Mouse (Mus musculus) testis, adult 2 months (tissue): ENCODE measurements around the gene 1700001J03Rik. TPM values are rescaled to one million over a fixed set of nuclear protein-coding genes. Genes with fewer than 3 reads are reported as not detected.

Source experiments
- H3K27ac ChIP-seq: fragments of 200-500 bp; 2 replicates; pipeline ENCODE4 v1.5.1; 2012; ENCODE audit warnings: low read depth, low read length; ENCODE audit not compliant: control insufficient read depth, insufficient read depth
- H3K27me3 ChIP-seq: fragments of 200-500 bp; 2 replicates; pipeline ENCODE4 v1.6.1; 2012; ENCODE audit warnings: mild to moderate bottlenecking, low read length, moderate library complexity; ENCODE audit not compliant: control insufficient read depth, insufficient read depth
- H3K36me3 ChIP-seq: fragments of 200-500 bp; 2 replicates; pipeline ENCODE4 v1.6.1; 2012; ENCODE audit warnings: mild to moderate bottlenecking, low read length; ENCODE audit not compliant: control insufficient read depth, insufficient read depth
- H3K4me1 ChIP-seq: fragments of 200-500 bp; 2 replicates; pipeline ENCODE4 v1.6.1; 2012; ENCODE audit warnings: low read length; ENCODE audit not compliant: control insufficient read depth, insufficient read depth
- H3K4me3 ChIP-seq: fragments of 200-500 bp; 2 replicates; pipeline ENCODE4 v1.5.1; 2012; ENCODE audit warnings: low read depth, mild to moderate bottlenecking, low read length, moderate library complexity, mixed read lengths; ENCODE audit not compliant: control insufficient read depth
- CTCF ChIP-seq: fragments of 200-500 bp; IDR thresholded peaks from 2 replicates; pipeline ENCODE4 v1.5.1; 2012; ENCODE audit warnings: low read depth, mild to moderate bottlenecking, inconsistent platforms, low read length, moderate library complexity; ENCODE audit not compliant: control insufficient read depth, insufficient read depth, insufficient replicate concordance
- POLR2A ChIP-seq: fragments of 200-500 bp; IDR thresholded peaks from 2 replicates; pipeline ENCODE4 v1.6.1; 2012; ENCODE audit warnings: low read depth, mild to moderate bottlenecking, inconsistent platforms, low read length, moderate library complexity; ENCODE audit not compliant: control insufficient read depth
- polyA plus RNA-seq: library from polyadenylated mRNA; depleted of rRNA; stranded (reverse); fragments of >200 nt; gene quantifications from 2 replicates; pipeline ENCODE4 v1.2.3, GENCODE M21; 2012

The 1700001J03Rik gene
- polyA plus RNA-seq, 1 experiment = 471 TPM

DNA sequence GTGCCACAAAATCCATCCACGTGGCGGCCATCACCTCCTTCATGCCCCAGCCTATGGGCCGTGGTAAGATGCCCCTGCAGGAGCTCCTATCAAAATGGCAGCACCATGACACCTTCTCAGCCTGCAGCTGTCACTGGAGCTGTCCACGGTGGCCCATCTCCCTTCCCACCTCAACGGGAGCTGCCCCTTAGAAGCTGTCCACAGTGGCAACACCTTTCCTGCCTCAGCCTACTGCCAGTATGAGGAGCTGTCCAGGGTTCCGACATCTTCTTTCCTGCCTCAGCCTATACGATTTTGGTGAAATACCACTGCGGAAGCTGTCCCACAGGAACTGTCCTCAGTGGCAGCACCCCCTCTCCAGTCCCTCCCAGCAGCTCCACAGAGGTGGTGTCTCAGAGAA lies 42.4 kb upstream of the 1700001J03Rik start:
- H3K27me3 ChIP-seq = no peaks in the 10 kb centered on the region
- H3K4me1 ChIP-seq = peaks cover 3% of the 10 kb centered on the region
- no peak overlapping the region for H3K4me3 ChIP-seq
- H3K27ac ChIP-seq = no peak overlapping the region
- TF ChIP-seq CTCF (no peak), POLR2A (no peak)
- no peaks in the 10 kb centered on the region for H3K36me3 ChIP-seq

DNA sequence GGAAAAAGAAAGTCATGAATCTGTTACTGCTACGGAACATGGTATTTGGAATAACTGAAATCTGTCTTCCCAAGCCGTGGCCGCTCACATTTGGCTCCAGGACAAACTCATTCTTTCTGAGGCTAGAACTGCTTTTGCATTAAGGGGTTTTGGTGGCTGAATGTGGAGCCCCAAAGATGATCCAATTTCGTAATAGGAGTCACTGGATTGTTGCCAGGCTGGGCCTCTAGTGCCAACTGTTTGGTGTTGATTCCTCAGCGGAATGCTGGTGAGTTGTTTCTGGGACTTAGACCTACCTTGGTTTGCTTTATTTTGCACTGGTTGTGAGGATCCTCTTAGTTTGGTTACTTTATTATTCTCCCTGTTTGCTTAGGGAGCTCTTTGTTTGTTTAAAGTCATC lies 38.7 kb upstream of the 1700001J03Rik start:
- H3K27ac ChIP-seq = no peak overlapping the region
- no peaks in the 10 kb centered on the region for H3K27me3 ChIP-seq
- TF ChIP-seq CTCF (no peak), POLR2A (no peak)
- H3K4me3 ChIP-seq = no peak overlapping the region
- no peaks in the 10 kb centered on the region for H3K36me3 ChIP-seq
- no peaks in the 10 kb centered on the region for H3K4me1 ChIP-seq

DNA sequence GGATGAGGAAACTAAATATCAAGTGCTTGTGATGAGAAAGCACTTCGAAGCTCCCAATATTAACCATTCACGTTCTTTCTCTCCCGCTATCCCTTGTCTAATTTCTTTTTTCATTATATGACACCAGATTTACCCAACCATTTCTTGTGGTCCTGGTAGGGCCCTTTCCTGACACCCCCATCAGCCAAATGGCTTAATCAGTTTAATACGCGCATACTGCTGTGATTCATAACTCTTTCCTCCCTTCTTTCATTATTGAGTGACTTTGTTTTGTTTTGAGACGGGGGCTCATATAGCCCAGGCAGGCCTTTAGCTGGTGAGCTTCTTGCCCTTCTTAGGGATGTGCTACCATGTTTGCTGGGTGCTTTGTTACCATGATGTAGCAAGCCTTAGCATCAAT lies 36.6 kb upstream of the 1700001J03Rik start:
- H3K27ac ChIP-seq = peak overlapping the region; percentile 96

DNA sequence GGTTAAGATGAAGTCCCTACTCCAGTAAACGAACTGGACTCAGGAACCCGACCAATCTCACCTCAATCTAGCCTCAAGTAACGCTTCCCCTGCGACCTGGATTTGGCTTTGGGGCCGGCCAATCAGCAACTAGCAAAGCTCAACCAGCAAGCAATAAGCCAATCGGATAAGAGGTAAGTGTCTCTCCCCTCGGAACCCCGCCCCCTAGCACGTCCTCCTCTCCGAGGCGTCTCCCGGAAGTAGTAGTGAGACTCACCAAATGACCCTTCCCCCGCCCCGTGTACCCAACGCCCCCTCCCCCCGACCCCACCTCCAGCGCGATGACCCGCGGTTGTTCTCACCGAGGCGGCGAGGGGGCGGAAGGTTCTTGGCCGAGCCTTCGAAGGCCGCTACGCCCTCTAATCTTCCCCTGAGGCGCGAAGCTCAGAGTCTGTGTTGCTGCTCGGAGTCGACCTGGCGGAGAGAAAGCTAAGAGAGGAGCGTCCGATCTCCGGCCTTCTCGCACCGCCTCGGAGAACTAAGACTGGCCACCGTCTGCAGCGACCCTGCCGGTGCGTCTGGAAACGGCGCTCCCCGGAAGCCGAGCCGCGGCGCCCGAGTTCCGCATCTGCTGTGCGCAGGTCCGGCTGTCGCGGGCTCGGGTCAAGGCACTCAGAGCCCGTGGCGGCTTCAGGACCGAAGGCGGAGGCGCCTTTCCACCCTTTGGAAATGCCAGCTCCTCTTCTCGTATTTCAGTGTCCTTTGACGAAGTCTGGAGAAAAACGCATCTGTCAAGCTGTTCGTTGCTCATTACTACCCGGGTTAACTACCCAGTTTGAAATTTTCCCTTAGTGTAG lies 36.0 kb upstream of the 1700001J03Rik start, which contains the start of gene Rnf6:
Rnf6 (minus strand) TSS at position 677 of the 836 bp plus-strand sequence.
- H3K36me3 ChIP-seq = no peaks in the 10 kb centered on the region
- no peak for TF ChIP-seq CTCF
- TF ChIP-seq POLR2A = peak; percentile 88
- H3K4me3 ChIP-seq = peak within 1 kb of the TSS; percentile 94
- no peaks in the 10 kb centered on the region for H3K27me3 ChIP-seq
- H3K27ac ChIP-seq = peak within 1 kb of the TSS; percentile 96
- no peaks in the 10 kb centered on the region for H3K4me1 ChIP-seq

More for the DNA sequence above, 36.6 kb upstream of the 1700001J03Rik start:
- no peaks in the 10 kb centered on the region for H3K36me3 ChIP-seq
- TF ChIP-seq CTCF (no peak), POLR2A (no peak)
- H3K27me3 ChIP-seq = no peaks in the 10 kb centered on the region
- H3K4me1 ChIP-seq = no peaks in the 10 kb centered on the region
- peak overlapping the region; percentile 94; the same call in 1 of the 2 replicates for H3K4me3 ChIP-seq

DNA sequence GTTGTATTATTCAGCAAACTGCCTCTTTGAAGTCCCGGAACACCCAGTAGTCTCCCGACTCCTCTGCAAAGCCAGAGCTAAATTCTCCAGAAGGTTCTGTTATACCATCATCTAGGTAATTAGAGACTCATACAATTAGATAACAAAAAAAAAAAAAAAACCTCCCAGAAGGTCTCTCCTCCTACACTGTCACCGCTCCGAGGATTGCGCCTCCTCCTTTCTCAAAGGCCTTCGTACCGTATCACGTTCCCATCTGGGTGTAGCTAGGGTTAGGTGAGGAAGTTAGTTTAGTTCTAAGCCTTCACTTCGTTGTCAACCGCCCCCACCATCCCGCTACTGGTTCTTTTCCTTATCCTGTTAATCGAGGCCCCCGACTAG lies 35.4 kb upstream of the 1700001J03Rik start:
- peak overlapping the region; percentile 80 for H3K27ac ChIP-seq

DNA sequence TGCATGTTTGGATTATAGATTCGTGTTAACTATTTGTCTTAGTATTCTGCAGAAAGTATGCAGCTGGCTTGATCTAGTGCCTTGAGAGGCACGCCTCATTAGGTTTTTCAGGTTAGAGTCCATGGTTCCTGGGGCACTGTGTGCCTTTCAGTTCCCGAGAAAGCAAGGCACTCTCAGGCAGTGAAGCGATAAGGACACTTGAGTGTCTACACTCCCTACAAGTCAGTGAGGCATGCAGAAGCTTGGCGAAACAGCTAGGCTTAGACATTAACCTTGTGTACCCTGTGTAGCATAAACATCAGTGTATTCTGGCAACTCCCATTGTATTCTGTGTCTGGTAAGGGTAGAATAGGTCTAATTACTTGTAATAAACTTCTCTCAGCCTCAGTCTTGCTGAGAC lies 20.4 kb upstream of the 1700001J03Rik start:
- H3K36me3 ChIP-seq = no peaks in the 10 kb centered on the region; the same call in none of the 2 replicates
- no peaks in the 10 kb centered on the region for H3K27me3 ChIP-seq
- TF ChIP-seq POLR2A (no peak), CTCF (no peak)

More for the DNA sequence above, 35.4 kb upstream of the 1700001J03Rik start:
- TF ChIP-seq POLR2A = no peak
- TF ChIP-seq CTCF = no peak
- Histone ChIP-seq H3K36me3 (no peaks in the 10 kb centered on the region), H3K4me3 (peak overlapping the region; percentile 86), H3K27me3 (no peaks in the 10 kb centered on the region), H3K4me1 (no peaks in the 10 kb centered on the region)

DNA sequence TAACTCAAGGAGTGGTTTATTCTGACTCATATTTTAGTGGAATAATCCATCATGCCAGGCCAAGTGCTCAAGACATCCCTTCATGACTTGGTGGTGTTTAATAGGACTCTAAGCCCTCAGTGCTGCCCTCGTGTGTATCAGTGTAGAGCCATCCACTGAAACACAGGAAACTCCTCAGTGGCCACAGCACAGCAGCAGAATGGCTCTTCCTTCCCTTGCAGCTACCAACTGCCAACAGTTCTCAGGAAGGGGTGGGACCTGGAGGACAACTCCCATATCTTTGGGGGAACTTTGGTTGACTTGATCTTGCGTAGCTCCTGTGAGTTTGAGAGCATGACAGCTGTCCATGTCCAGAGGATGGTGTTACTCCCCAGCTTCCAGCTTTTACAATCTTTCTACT lies 18.8 kb upstream of the 1700001J03Rik start:
- no peak overlapping the region for H3K4me3 ChIP-seq
- TF ChIP-seq CTCF (no peak), POLR2A (no peak)
- no peak overlapping the region for H3K27ac ChIP-seq
- H3K36me3 ChIP-seq = no peaks in the 10 kb centered on the region; the same call in 1 of the 2 replicates
- no peaks in the 10 kb centered on the region for H3K4me1 ChIP-seq
- no peaks in the 10 kb centered on the region for H3K27me3 ChIP-seq

More for the DNA sequence above, 20.4 kb upstream of the 1700001J03Rik start:
- Histone ChIP-seq H3K27ac (no peak overlapping the region), H3K4me3 (no peak overlapping the region), H3K4me1 (no peaks in the 10 kb centered on the region)
